Mouse (Mus musculus) embryonic facial prominence, embryonic 11.5 days (tissue): Measurements from ENCODE around the gene Rhoc. TPM values are rescaled to one million over a fixed set of nuclear protein-coding genes. Genes with fewer than 3 reads are reported as not detected.

Source experiments
- ATAC-seq: fragments of 200-750 bp; cut with Nextera tagmentation; replicated peaks from 2 replicates; pipeline ENCODE4 v1.8.0; 2017; ENCODE audit warnings: low read depth; ENCODE audit not compliant: insufficient number of reproducible peaks, low FRiP score, low TSS enrichment
- DNase-seq: peaks from one replicate; pipeline ENCODE4 v3.0.0-alpha.2; 2015; ENCODE audit warnings: low spot score
- H3K27ac ChIP-seq: fragments of 300-500 bp; sonication (generic); replicated peaks from 2 replicates; pipeline ENCODE4 v1.5.1; 2014; ENCODE audit warnings: mild to moderate bottlenecking, low read depth, low read length, control low read depth
- H3K27me3 ChIP-seq: fragments of 300-500 bp; sonication (generic); 2 replicates; pipeline ENCODE4 v1.6.1; 2014; ENCODE audit warnings: mild to moderate bottlenecking, low read length, moderate library complexity, mixed read lengths; ENCODE audit not compliant: control insufficient read depth, insufficient read depth
- H3K36me3 ChIP-seq: fragments of 300-500 bp; sonication (generic); replicated peaks from 2 replicates; pipeline ENCODE4 v1.6.1; 2014; ENCODE audit warnings: low read depth, mild to moderate bottlenecking, low read length, moderate library complexity, mixed read lengths; ENCODE audit not compliant: control insufficient read depth, insufficient read depth
- H3K4me1 ChIP-seq: fragments of 300-500 bp; sonication (generic); 2 replicates; pipeline ENCODE4 v1.6.1; 2014; ENCODE audit warnings: low read length, mixed read lengths; ENCODE audit not compliant: control insufficient read depth, insufficient read depth
- H3K4me2 ChIP-seq: fragments of 300-500 bp; sonication (generic); 2 replicates; pipeline ENCODE4 v1.6.1; 2014; ENCODE audit warnings: low read depth, mild to moderate bottlenecking, control low read depth, low read length, moderate library complexity
- H3K4me3 ChIP-seq: fragments of 300-500 bp; sonication (generic); 2 replicates; pipeline ENCODE4 v1.5.1; 2014; ENCODE audit warnings: low read depth, low read length, control low read depth
- H3K9ac ChIP-seq: fragments of 300-500 bp; sonication (generic); replicated peaks from 2 replicates; pipeline ENCODE4 v1.6.1; 2014; ENCODE audit warnings: mild to moderate bottlenecking, control low read depth, low read length
- H3K9me3 ChIP-seq: fragments of 300-500 bp; sonication (generic); replicated peaks from 2 replicates; pipeline ENCODE4 v1.6.1; 2016; ENCODE audit warnings: mild to moderate bottlenecking, low read length, inconsistent platforms, mixed read lengths; ENCODE audit not compliant: control insufficient read depth
- WGBS: fragments of 180-500 bp; shearing (Covaris S2); extraction: QIAGEN DNeasy Blood & Tissue Kit; methylation state at CpG from one replicate; pipeline ENCODE4 v1.1.7; 2014; 5-methylcytosine and 5-hydroxymethylcytosine counted together
- polyA plus RNA-seq: library from polyadenylated mRNA; unstranded; fragments of >200 nt; fragmentation: Nextera tagmentation; extraction: Ambion mirVana; gene quantifications from 2 replicates; pipeline ENCODE4 v1.2.1, GENCODE M21; 2014

The Rhoc gene
- polyA plus RNA-seq, 1 experiment from 2014 or later = 127 TPM

DNA sequence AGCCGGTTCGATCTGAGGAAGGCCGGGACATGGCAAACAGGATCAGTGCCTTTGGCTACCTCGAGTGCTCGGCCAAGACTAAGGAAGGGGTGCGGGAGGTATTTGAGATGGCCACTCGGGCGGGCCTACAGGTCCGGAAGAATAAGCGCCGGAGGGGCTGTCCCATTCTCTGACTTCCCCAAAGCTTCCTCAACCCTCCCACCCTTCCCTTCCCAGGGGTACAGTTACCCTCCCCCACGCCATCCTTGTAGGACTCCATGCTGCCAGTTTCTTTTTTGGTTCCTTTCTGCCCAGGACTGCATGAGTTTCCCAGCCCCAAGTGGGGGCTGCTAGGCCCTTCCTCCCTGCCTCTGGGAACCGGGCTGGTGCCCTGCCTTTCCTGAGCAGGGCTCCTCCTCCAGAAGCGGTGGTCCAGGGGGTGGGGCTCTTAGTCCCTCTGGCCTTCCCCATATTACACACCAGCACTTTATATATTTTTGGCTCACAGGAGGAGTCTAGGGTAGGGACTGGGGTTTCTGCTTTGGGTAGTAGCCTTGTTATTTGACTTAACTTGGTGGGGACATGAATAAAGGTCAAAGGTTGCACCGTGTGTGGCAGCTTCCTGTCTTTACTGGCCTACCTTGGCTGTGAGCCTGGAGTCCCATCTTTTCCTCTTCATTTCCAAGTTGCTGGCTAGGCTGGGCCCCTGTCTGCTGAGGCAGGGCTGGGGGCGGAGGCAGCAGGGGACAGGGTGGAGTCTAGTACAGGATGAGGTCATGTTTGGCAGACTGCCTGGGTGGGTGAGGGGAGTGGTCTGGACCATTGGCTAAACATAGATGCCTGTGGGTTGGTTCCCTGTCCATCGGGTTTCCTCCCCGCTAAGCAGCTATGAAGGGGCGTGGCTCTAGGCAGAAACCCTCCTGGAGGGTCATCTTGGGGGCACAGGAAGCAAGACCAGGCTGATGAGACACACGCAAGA lies 6.0 kb downstream of the Rhoc start:
- peak overlapping the region; percentile 59 for H3K27ac ChIP-seq
- no peak overlapping the region for H3K4me3 ChIP-seq
- DNase-seq = peak; percentile 93
- peak; percentile 85 for ATAC-seq
- H3K36me3 ChIP-seq = no peaks in the 10 kb centered on the region; the same call in 1 of the 2 replicates
- H3K4me2 ChIP-seq = no peak overlapping the region
- WGBS = 50% methylated on average over 20 of the region's 20 CpGs
- no peak overlapping the region for H3K9ac ChIP-seq
- H3K9me3 ChIP-seq = no peaks in the 10 kb centered on the region
- peaks cover 14% of the 10 kb centered on the region for H3K4me1 ChIP-seq
- no peaks in the 10 kb centered on the region for H3K27me3 ChIP-seq

- Histone ChIP-seq H3K4me2 (no peak overlapping the region), H3K27ac (peak overlapping the region; percentile 61), H3K36me3 (no peaks in the 10 kb centered on the region; the same call in 1 of the 2 replicates), H3K27me3 (no peaks in the 10 kb centered on the region), H3K4me1 (peaks cover 12% of the 10 kb centered on the region), H3K9me3 (no peaks in the 10 kb centered on the region), H3K4me3 (no peak overlapping the region), H3K9ac (no peak overlapping the region)
- 54% methylated on average over 12 of the region's 12 CpGs for WGBS
- ATAC-seq (no peak), DNase-seq (no peak)
Observed at GRCm38 (mm10) chr3:104794953-104795470, 6.8 kb downstream of the Rhoc start.

DNA sequence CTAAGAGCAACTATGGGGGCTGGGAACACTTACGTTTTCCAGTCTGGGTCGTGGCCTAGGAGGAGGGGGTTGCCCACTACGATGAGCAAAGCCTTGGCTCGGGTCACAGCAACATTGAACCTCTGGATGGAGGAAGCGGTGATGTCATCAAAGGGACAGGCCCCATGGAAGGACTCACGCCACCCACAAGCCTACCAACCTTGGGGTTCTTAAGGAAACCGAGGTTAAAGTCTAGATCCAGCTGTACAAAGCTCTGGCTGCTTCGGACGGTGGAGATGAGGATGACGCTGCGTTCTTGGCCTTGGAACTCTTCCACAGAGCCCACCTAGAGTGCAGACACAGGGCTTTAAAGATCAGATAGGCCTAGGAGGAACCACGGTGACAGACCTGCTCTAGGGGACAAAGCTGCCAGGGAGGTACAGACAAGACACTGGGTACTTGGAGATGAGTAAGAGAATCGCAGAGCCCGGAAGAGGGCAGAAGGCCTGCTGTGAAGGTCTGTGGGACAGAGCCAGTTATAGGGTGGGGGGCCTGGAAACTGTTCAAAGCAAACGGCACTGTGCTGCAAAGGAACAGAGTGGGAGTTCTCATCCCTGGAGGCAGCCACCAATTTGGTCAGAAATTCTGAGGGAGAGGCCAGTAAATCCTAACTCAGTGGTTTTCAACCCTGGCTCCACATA lies 7.6 kb downstream of the Rhoc start:
- no peak for ATAC-seq
- Histone ChIP-seq H3K4me1 (peaks cover 10% of the 10 kb centered on the region), H3K9me3 (no peaks in the 10 kb centered on the region), H3K27me3 (no peaks in the 10 kb centered on the region), H3K27ac (no peak overlapping the region), H3K9ac (no peak overlapping the region), H3K4me2 (no peak overlapping the region), H3K4me3 (no peak overlapping the region), H3K36me3 (no peaks in the 10 kb centered on the region; the same call in 1 of the 2 replicates)
- WGBS = 77% methylated on average over 15 of the region's 15 CpGs
- no peak for DNase-seq

DNA sequence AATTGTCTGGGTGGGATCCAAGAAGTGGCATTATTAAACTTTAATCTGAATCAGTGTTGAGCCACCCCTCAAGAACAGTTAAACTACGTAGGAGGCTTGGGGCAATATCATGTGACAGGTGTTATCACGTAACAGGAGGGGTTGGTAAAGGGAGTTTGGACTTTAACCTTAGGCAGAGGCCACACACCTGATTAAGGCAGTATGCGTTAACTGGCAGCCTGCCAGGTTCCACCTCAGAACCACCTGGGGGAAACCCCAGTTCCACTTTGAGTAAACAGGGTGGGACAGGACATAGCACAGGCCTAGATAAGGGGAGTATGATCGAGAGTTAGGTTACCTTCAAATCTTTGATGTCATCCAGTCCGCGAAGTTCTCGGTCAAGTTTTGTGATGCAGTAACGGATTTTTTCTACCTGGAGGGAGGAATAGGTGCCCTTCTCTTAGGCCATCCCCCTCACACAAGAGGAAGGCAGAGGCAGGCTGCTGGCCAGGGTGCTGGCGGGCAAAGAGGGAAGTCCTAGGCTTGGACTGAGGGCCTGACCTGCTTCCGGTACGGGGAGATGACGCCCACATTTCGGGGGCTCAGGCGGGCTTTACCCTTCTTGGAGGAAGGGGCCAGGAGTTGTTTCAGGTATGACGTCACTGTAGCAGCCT lies 8.4 kb downstream of the Rhoc start:
- no peak overlapping the region for H3K9ac ChIP-seq
- no peak overlapping the region for H3K4me2 ChIP-seq
- no peaks in the 10 kb centered on the region for H3K27me3 ChIP-seq
- no peak for DNase-seq
- ATAC-seq = no peak
- H3K4me3 ChIP-seq = no peak overlapping the region
- 81% methylated on average over 15 of the region's 15 CpGs for WGBS
- no peaks in the 10 kb centered on the region; the same call in 1 of the 2 replicates for H3K36me3 ChIP-seq
- H3K4me1 ChIP-seq = peaks cover 6% of the 10 kb centered on the region
- H3K27ac ChIP-seq = no peak overlapping the region
- H3K9me3 ChIP-seq = no peaks in the 10 kb centered on the region

DNA sequence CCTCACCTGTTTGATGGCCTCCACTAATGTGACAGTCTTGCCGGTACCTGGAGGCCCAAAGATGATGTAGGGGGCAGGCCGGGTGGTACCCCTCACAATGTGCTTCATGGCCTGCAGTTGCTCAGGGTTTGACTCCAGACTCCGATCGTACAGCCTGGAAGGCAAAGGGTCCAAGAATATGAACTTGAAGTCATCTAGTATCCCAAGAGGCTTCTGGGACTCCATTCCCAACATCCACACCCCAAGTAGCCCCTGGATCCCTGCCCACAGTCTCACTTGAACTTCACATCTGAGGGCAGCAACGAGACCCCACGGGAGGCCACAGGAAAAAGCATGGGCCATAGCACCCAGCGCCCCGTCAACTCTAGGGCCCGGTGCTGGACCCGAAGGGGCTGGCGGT lies 12.5 kb downstream of the Rhoc start:
- 94% methylated on average over 11 of the region's 11 CpGs for WGBS
- Histone ChIP-seq H3K4me2 (no peak overlapping the region), H3K36me3 (no peaks in the 10 kb centered on the region), H3K9ac (no peak overlapping the region), H3K27me3 (no peaks in the 10 kb centered on the region), H3K4me1 (no peaks in the 10 kb centered on the region), H3K4me3 (no peak overlapping the region), H3K27ac (no peak overlapping the region), H3K9me3 (no peaks in the 10 kb centered on the region)
- ATAC-seq (no peak), DNase-seq (no peak)

DNA sequence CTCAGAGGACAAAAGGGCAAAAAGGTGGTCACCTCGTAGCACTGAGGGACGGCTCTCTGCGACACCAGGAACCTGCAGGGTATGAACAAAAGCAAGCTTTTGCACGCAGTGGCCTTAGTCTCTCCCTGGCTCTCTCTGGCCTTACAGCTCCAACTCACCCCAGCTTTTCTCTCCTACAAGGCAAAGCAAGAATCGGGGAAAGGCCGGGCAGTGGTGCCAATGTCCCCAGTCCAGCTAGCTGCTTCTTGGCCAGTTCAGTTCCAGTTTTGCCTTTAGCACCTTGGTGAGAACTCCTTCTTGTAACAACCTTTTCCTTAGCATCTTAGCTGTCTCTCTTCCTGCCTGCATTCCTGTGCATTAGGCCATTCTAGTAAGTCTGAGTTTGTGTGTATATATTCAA lies 13.3 kb downstream of the Rhoc start:
- no peaks in the 10 kb centered on the region for H3K36me3 ChIP-seq
- DNase-seq = no peak
- no peak overlapping the region for H3K4me3 ChIP-seq
- no peak overlapping the region for H3K4me2 ChIP-seq
- ATAC-seq = no peak
- H3K4me1 ChIP-seq = no peaks in the 10 kb centered on the region
- WGBS = 87% methylated on average over 6 of the region's 6 CpGs
- H3K27me3 ChIP-seq = no peaks in the 10 kb centered on the region
- no peak overlapping the region for H3K9ac ChIP-seq
- no peaks in the 10 kb centered on the region for H3K9me3 ChIP-seq
- no peak overlapping the region for H3K27ac ChIP-seq

- Histone ChIP-seq H3K4me1 (no peaks in the 10 kb centered on the region), H3K36me3 (no peaks in the 10 kb centered on the region), H3K9ac (no peak overlapping the region), H3K27me3 (no peaks in the 10 kb centered on the region), H3K27ac (no peak overlapping the region), H3K4me3 (no peak overlapping the region), H3K9me3 (no peaks in the 10 kb centered on the region), H3K4me2 (no peak overlapping the region)
- ATAC-seq (no peak), DNase-seq (no peak)
- WGBS = 96% methylated on average over 10 of the region's 10 CpGs
Observed at GRCm38 (mm10) chr3:104804312-104804711, 16.1 kb downstream of the Rhoc start.
